Mouse (Mus musculus) ES-E14 (cell line): Measurements from ENCODE around the gene Tradd. TPM values are rescaled to one million over a fixed set of nuclear protein-coding genes. Genes with fewer than 3 reads are reported as not detected.

Source experiments
- DNase-seq: peaks from one replicate; pipeline ENCODE4 v3.0.0-alpha.2; 2013; ENCODE audit warnings: low read depth, low spot score
- H3K27ac ChIP-seq: 2 replicates; pipeline ENCODE4 v1.5.1; 2012; ENCODE audit warnings: low read depth, mild to moderate bottlenecking, low read length, moderate library complexity, mixed read lengths; ENCODE audit not compliant: poor library complexity, insufficient read depth, severe bottlenecking
- H3K36me3 ChIP-seq: 2 replicates; pipeline ENCODE4 v1.6.1; 2012; ENCODE audit warnings: mild to moderate bottlenecking, low read length, moderate library complexity, mixed read lengths; ENCODE audit not compliant: control insufficient read depth, poor library complexity, insufficient read depth, severe bottlenecking
- H3K4me1 ChIP-seq, 2 experiments: fragments of 150-350 bp in 1 of 2; sonication (generic) in 1 of 2; 2 replicates each; pipeline ENCODE4 v1.6.1; 2012; ENCODE audit warnings: low read length in 2 of 2, mild to moderate bottlenecking in 1 of 2, mixed read lengths in 1 of 2; ENCODE audit not compliant: control insufficient read depth in 2 of 2, insufficient read depth in 2 of 2, poor library complexity in 1 of 2
- H3K4me3 ChIP-seq, 2 experiments: fragments of 150-350 bp in 1 of 2; sonication (generic) in 1 of 2; 2 replicates each; pipeline ENCODE4 v1.5.1; 2012; ENCODE audit warnings: low read length in 2 of 2, low read depth in 1 of 2, mild to moderate bottlenecking in 1 of 2, mixed read lengths in 1 of 2; ENCODE audit not compliant: insufficient read depth in 1 of 2, poor library complexity in 1 of 2, severe bottlenecking in 1 of 2
- H3K9ac ChIP-seq: 2 replicates; pipeline ENCODE4 v1.6.1; 2012; ENCODE audit warnings: low read depth, mild to moderate bottlenecking, low read length, mixed read lengths; ENCODE audit not compliant: poor library complexity, insufficient read depth, severe bottlenecking
- H3K9me3 ChIP-seq: fragments of 150-350 bp; sonication (generic); 2 replicates; pipeline ENCODE4 v1.6.1; 2012; ENCODE audit warnings: low read depth, mild to moderate bottlenecking, low read length; ENCODE audit not compliant: control insufficient read depth, insufficient read depth
- CHD2 ChIP-seq: IDR thresholded peaks from 2 replicates; pipeline ENCODE4 v1.6.1; 2014; ENCODE audit warnings: mild to moderate bottlenecking, low read depth, low read length, inconsistent platforms
- HCFC1 ChIP-seq: IDR thresholded peaks from 2 replicates; pipeline ENCODE4 v1.6.1; 2012; ENCODE audit warnings: low read length, inconsistent platforms, borderline replicate concordance; ENCODE audit not compliant: insufficient read depth
- MAFK ChIP-seq: IDR thresholded peaks from 2 replicates; pipeline ENCODE4 v1.6.1; 2014; ENCODE audit warnings: mild to moderate bottlenecking, low read depth, low read length, inconsistent platforms; ENCODE audit not compliant: insufficient read depth
- ZC3H11A ChIP-seq: IDR thresholded peaks from 2 replicates; pipeline ENCODE4 v1.6.1; 2012; ENCODE audit warnings: low read depth, mild to moderate bottlenecking, inconsistent platforms, low read length, borderline replicate concordance
- ZNF384 ChIP-seq: IDR thresholded peaks from 2 replicates; pipeline ENCODE4 v1.6.1; 2012; ENCODE audit warnings: low read depth, low read length, inconsistent platforms
- in situ Hi-C, 2 experiments: fragments of 600-800 bp; cut with MboI; formaldehyde crosslinking; loops; one replicate each; pipeline ENCODE4 v1.15.1; 2025; ENCODE audit warnings: low sequenced_read_pairs in 2 of 2, inconsistent platforms in 1 of 2; ENCODE audit not compliant: unreplicated experiment in 2 of 2
- total RNA-seq: library from RNA; depleted of rRNA; stranded (reverse); fragments of 300-350 nt; gene quantifications from 2 replicates; pipeline ENCODE4 v1.2.3, GENCODE M21; 2012

Gene Tradd
- total RNA-seq, 1 experiment = 7.6 TPM

- in situ Hi-C loops = no loop called here
- H3K9me3 ChIP-seq = no peaks in the 10 kb centered on the region
- TF ChIP-seq ZNF384 = no peak
- no peak for TF ChIP-seq MAFK
- no peak for TF ChIP-seq HCFC1
- no peak for TF ChIP-seq ZC3H11A
- TF ChIP-seq CHD2 = no peak
Observed at GRCm38 (mm10) chr8:105306146-105306691, 41.8 kb upstream of the Tradd start.

GRCm38 (mm10) chr8:105305211-105306145 lies 41.1 kb upstream of the Tradd start, which contains the start of gene Elmo3:
TSS of gene Elmo3 (plus strand) at chr8:105305601.
- 0 out of 2 replicates have a peak, but pooled peaks have one; percentile 32 for TF ChIP-seq HCFC1
- no peak; the same call in 1 of the 2 replicates for TF ChIP-seq CHD2
- Histone ChIP-seq H3K36me3 (peaks cover 55% of the 10 kb centered on the region), H3K9me3 (no peaks in the 10 kb centered on the region), H3K4me3 (peak within 1 kb of the TSS; percentile 71 to 81), H3K4me1 (peaks cover 0 to 15% of the 10 kb centered on the region in 2 experiments; a peak in 2 of 4 replicates), H3K27ac (peak within 1 kb of the TSS; percentile 54), H3K9ac (peak within 1 kb of the TSS; percentile 78)
- in situ Hi-C loops = no loop called here
- DNase-seq = no peak

More at GRCm38 (mm10) chr8:105306146-105306691, 41.8 kb upstream of the Tradd start:
- H3K4me1 ChIP-seq = peaks cover 0 to 15% of the 10 kb centered on the region in 2 experiments; a peak in 2 of 4 replicates
- DNase-seq = no peak
- peak overlapping the region; percentile 71 to 81; a peak in 2 of 4 replicates for H3K4me3 ChIP-seq
- peaks cover 49% of the 10 kb centered on the region for H3K36me3 ChIP-seq
- H3K9ac ChIP-seq = peak overlapping the region; percentile 78
- no peak overlapping the region for H3K27ac ChIP-seq

GRCm38 (mm10) chr8:105304325-105305210 lies 40.2 kb upstream of the Tradd start:
- H3K27ac ChIP-seq = peak overlapping the region; percentile 47; the same call in 1 of the 2 replicates
- TF ChIP-seq ZNF384 (no peak), ZC3H11A (no peak), HCFC1 (no peak), CHD2 (no peak), MAFK (no peak)
- no peaks in the 10 kb centered on the region for H3K9me3 ChIP-seq
- peaks cover 62% of the 10 kb centered on the region for H3K36me3 ChIP-seq
- no peak overlapping the region for H3K9ac ChIP-seq
- in situ Hi-C loops = no loop called here
- DNase-seq = no peak
- H3K4me3 ChIP-seq = no peak overlapping the region
- peaks cover 0 to 18% of the 10 kb centered on the region in 2 experiments; a peak in 2 of 4 replicates for H3K4me1 ChIP-seq

- H3K27ac ChIP-seq = peak overlapping the region; percentile 27; the same call in 1 of the 2 replicates
- no peak for DNase-seq
- peaks cover 0 to 18% of the 10 kb centered on the region in 2 experiments; a peak in 2 of 4 replicates for H3K4me1 ChIP-seq
- no peak overlapping the region for H3K4me3 ChIP-seq
- H3K36me3 ChIP-seq = peaks cover 62% of the 10 kb centered on the region
- no peak overlapping the region for H3K9ac ChIP-seq
- TF ChIP-seq MAFK (no peak), HCFC1 (no peak), CHD2 (no peak), ZNF384 (no peak), ZC3H11A (no peak)
- no peaks in the 10 kb centered on the region for H3K9me3 ChIP-seq
- in situ Hi-C loops = no loop called here
Observed at GRCm38 (mm10) chr8:105303874-105304273, 39.5 kb upstream of the Tradd start.
